Mouse (Mus musculus) lung, embryonic 14.5 days (tissue): Measurements from ENCODE around the gene I830077J02Rik. TPM values are rescaled to one million over a fixed set of nuclear protein-coding genes. Genes with fewer than 3 reads are reported as not detected.
"Not testable (repeated sequence)": the region's sequence is repeated elsewhere in the genome, so short reads cannot be mapped to it uniquely, and the experiment has no call there.

Experiments used
- ATAC-seq: fragments of 200-750 bp; cut with Nextera tagmentation; 2 replicates; pipeline ENCODE4 v1.8.0; 2017; ENCODE audit warnings: mild to moderate bottlenecking, moderate TSS enrichment, moderate library complexity; ENCODE audit not compliant: insufficient read depth
- DNase-seq: peaks from one replicate; pipeline ENCODE4 v3.0.0-alpha.2; 2015
- H3K27ac ChIP-seq: fragments of 300-500 bp; sonication (generic); 2 replicates; pipeline ENCODE4 v1.5.1; 2014; ENCODE audit warnings: low read depth, mild to moderate bottlenecking, moderate library complexity
- H3K27me3 ChIP-seq: fragments of 300-500 bp; sonication (generic); 2 replicates; pipeline ENCODE4 v1.6.1; 2014; ENCODE audit warnings: low read length, control low read depth; ENCODE audit not compliant: insufficient read depth
- H3K36me3 ChIP-seq: fragments of 300-500 bp; sonication (generic); 2 replicates; pipeline ENCODE4 v1.6.1; 2014; ENCODE audit warnings: control low read depth; ENCODE audit not compliant: insufficient read depth
- H3K4me1 ChIP-seq: fragments of 300-500 bp; sonication (generic); 2 replicates; pipeline ENCODE4 v1.6.1; 2014; ENCODE audit warnings: antibody characterized with exemption, control low read depth; ENCODE audit not compliant: insufficient read depth
- H3K4me2 ChIP-seq: fragments of 300-500 bp; sonication (generic); 2 replicates; pipeline ENCODE4 v1.6.1; 2014; ENCODE audit warnings: mild to moderate bottlenecking
- H3K4me3 ChIP-seq: fragments of 300-500 bp; sonication (generic); 2 replicates; pipeline ENCODE4 v1.5.1; 2014; ENCODE audit warnings: low read depth, low read length
- H3K9ac ChIP-seq: fragments of 300-500 bp; sonication (generic); 2 replicates; pipeline ENCODE4 v1.6.1; 2014
- H3K9me3 ChIP-seq: fragments of 300-500 bp; sonication (generic); 2 replicates; pipeline ENCODE4 v1.6.1; 2016; ENCODE audit warnings: low read depth, low read length, control low read depth
- CTCF ChIP-seq: IDR thresholded peaks from 2 replicates; pipeline ENCODE4 v1.5.1; 2016; ENCODE audit warnings: antibody characterized with exemption, low read depth
- WGBS: fragments of 180-500 bp; shearing (Covaris S2); extraction: QIAGEN DNeasy Blood & Tissue Kit; methylation state at CpG from one replicate; pipeline ENCODE4 v1.1.7; 2014; 5-methylcytosine and 5-hydroxymethylcytosine counted together
- polyA plus RNA-seq: library from polyadenylated mRNA; unstranded; fragments of >200 nt; fragmentation: Nextera tagmentation; extraction: Ambion mirVana; gene quantifications from 2 replicates; pipeline ENCODE4 v1.2.1, GENCODE M21; 2014

I830077J02Rik gene
- polyA plus RNA-seq, 1 experiment from 2014 or later = 0.75 TPM

GRCm38 (mm10) chr3:105918355-105918745 is 14.1 kb downstream of the I830077J02Rik start:
- H3K27ac ChIP-seq = no peak overlapping the region

GRCm38 (mm10) chr3:105917656-105918354 is 14.7 kb downstream of the I830077J02Rik start:
- H3K27me3 ChIP-seq = no peaks in the 10 kb centered on the region
- no peak overlapping the region for H3K4me2 ChIP-seq
- no peak overlapping the region for H3K27ac ChIP-seq
- DNase-seq = no peak
- no peaks in the 10 kb centered on the region for H3K36me3 ChIP-seq
- no peak for TF ChIP-seq CTCF
- H3K9ac ChIP-seq = no peak overlapping the region
- 68% methylated on average over 10 of the region's 10 CpGs for WGBS
- ATAC-seq = no peak
- no peaks in the 10 kb centered on the region for H3K9me3 ChIP-seq
- H3K4me3 ChIP-seq = no peak overlapping the region
- 0 out of 2 replicates have a peak, but pooled peaks cover 7% of the 10 kb centered on the region for H3K4me1 ChIP-seq

More at GRCm38 (mm10) chr3:105918355-105918745, 14.1 kb downstream of the I830077J02Rik start:
- Histone ChIP-seq H3K36me3 (no peaks in the 10 kb centered on the region), H3K9ac (no peak overlapping the region), H3K9me3 (no peaks in the 10 kb centered on the region), H3K4me3 (no peak overlapping the region), H3K27me3 (no peaks in the 10 kb centered on the region), H3K4me1 (0 out of 2 replicates have a peak, but pooled peaks cover 7% of the 10 kb centered on the region), H3K4me2 (no peak overlapping the region)
- ATAC-seq = no peak
- TF ChIP-seq CTCF = no peak
- WGBS = 67% methylated on average over 3 of the region's 3 CpGs
- no peak for DNase-seq

DNA sequence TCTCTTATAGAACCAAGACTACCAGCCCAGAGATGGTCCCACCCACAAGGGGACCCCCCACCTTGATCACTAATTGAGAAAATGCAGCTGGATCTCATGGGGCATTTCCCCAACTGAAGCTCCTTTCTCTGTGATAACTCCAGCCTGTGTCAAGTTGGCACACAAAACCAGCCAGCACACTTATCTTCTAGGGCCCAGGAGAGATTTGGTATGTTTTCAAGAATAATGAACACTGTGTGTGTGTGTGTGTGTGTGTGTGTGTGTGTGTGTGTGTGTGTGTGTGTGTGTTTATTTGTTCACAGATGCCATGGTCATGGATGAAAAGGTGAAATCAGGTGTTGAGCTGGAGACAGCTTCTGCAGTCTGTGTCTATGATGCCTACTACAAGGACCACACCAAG is 16.0 kb downstream of the I830077J02Rik start:
- not testable (repeated sequence) for H3K9me3 ChIP-seq, H3K4me2 ChIP-seq, H3K9ac ChIP-seq, H3K36me3 ChIP-seq, H3K27ac ChIP-seq, H3K27me3 ChIP-seq, H3K4me1 ChIP-seq, DNase-seq, ATAC-seq, H3K4me3 ChIP-seq

DNA sequence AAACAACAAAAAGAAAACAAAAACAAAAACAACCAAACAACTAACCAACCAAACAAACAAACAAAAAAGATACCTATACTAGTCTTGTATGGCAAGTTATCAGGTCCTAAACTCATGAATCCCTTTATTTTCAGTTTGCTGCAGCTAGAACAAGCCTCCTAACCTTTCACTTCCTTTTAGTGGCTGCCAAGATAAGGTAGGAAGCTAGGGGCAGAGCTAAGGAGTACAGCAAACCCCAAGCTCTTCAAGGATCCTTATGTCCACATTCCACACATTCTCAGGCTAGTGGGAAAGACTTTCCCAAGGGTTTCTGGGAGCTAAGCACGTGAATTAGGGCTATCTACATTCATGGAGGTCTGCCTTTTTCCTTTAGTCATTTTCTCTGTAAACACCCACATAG is 17.2 kb downstream of the I830077J02Rik start:
- H3K9ac ChIP-seq = no peak overlapping the region
- ATAC-seq = peak; percentile 76
- no peak overlapping the region for H3K27ac ChIP-seq
- peak; percentile 47 for DNase-seq
- no peaks in the 10 kb centered on the region for H3K27me3 ChIP-seq
- peak; percentile 29; the same call in 1 of the 2 replicates for TF ChIP-seq CTCF
- H3K4me3 ChIP-seq = no peak overlapping the region
- H3K36me3 ChIP-seq = no peaks in the 10 kb centered on the region
- 19% methylated on average over 1 of the region's 1 CpGs for WGBS
- no peaks in the 10 kb centered on the region for H3K9me3 ChIP-seq
- H3K4me1 ChIP-seq = 0 out of 2 replicates have a peak, but pooled peaks cover 7% of the 10 kb centered on the region
- H3K4me2 ChIP-seq = no peak overlapping the region

DNA sequence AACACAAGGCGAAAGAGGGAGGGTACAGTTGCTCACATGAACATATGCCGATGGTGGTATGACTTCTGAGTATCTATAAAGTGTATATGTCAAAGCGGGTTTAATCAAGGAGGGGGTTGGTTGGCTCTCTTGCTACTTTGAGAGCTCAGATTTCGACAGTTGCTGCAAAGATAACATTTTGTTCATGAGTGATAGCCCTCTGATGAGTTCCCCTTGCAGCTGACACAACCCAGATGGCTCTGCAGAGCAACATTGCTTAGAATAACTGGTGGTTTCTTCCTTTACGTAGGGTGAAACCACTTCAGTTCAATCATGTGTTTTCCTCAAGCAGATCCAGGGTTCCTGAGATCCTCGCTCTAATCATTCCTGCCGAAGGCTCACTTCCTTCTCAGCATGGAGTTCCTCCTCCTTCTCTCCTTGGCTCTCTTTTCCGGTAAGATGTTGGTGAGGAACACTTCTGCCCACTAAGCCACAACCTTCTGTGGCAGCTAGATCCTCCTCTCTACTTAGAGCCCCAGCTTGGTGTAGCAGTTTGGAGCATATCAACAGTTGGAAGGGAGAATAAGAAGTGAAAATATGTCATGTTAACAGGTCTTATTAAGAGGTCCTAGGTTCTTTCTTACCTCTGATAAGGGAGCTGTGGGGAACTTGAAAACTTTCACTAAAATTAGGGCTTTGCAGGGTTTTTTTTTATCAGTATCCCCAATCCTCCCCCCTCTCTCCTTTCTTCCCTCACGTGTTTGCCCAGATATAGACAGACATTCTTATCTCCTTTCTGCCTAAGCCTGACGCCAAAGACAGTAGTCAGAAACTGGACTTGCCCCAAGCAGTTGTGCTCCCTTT is 18.4 kb downstream of the I830077J02Rik start:
- Histone ChIP-seq H3K4me1 (0 out of 2 replicates have a peak, but pooled peaks cover 7% of the 10 kb centered on the region), H3K4me2 (no peak overlapping the region), H3K27me3 (no peaks in the 10 kb centered on the region), H3K9me3 (no peaks in the 10 kb centered on the region), H3K36me3 (no peaks in the 10 kb centered on the region), H3K4me3 (no peak overlapping the region), H3K27ac (no peak overlapping the region), H3K9ac (no peak overlapping the region)
- DNase-seq (peak; percentile 51), ATAC-seq (peak; percentile 47)
- TF ChIP-seq CTCF = no peak
- 22% methylated on average over 10 of the region's 10 CpGs for WGBS

DNA sequence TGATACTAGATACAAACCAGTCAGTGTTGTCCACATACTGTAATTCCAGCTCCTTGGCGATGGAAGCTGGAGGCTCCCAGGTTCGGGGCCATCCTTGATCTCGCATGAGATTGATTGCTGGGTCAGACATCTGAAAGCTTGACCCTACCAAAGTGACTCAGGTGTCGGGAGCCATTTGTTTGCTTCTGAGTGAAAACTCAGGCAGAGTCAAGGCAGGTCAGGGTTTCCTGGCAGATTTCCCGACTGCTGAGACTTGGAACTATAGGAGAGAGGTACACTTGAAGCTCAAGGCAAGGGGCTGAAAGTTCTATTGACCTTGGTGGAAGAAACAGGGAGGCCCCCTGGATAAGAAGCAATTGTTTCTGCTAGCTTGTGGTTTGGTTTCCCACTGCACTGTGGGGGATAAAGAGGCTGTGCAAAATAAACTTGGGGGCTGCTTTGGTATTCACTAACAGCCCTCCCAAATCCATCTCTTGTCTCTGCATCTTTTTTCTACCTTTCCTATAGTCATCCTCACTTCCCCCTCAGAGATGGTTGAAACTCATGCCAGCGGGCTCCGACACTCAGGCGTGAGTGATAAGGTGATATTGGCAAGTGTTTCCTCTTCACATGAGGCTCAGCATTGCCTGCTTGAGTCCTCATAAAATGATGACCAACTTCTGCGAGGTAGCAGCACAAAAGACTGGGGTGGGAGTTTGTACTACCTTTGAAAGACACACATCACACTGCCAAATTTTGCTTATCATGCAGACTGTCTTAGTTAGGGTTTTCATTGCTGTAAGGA is 20.2 kb downstream of the I830077J02Rik start:
- no peak for TF ChIP-seq CTCF
- DNase-seq (no peak), ATAC-seq (no peak)
- Histone ChIP-seq H3K4me3 (no peak overlapping the region), H3K4me2 (no peak overlapping the region), H3K27me3 (no peaks in the 10 kb centered on the region), H3K36me3 (no peaks in the 10 kb centered on the region), H3K9me3 (no peaks in the 10 kb centered on the region), H3K4me1 (0 out of 2 replicates have a peak, but pooled peaks cover 7% of the 10 kb centered on the region), H3K9ac (no peak overlapping the region), H3K27ac (no peak overlapping the region)
- WGBS = 39% methylated on average over 9 of the region's 9 CpGs
